Mouse (Mus musculus) heart, adult 2 months (tissue): ENCODE measurements around the gene Fam102b.

Experiments
- CTCF ChIP-seq: fragments of 200-600 bp; IDR thresholded peaks from 2 replicates; pipeline ENCODE4 v1.8.1; 2022; ENCODE audit warnings: antibody characterized with exemption, mild to moderate bottlenecking, moderate library complexity
- EP300 ChIP-seq: fragments of 200-500 bp; IDR thresholded peaks from 2 replicates; pipeline ENCODE4 v1.6.1; 2011; ENCODE audit warnings: low read depth, low read length, control low read depth; ENCODE audit not compliant: insufficient read depth
- POLR2A ChIP-seq: fragments of 200-500 bp; IDR thresholded peaks from 2 replicates; pipeline ENCODE4 v1.6.1; 2011; ENCODE audit warnings: mild to moderate bottlenecking, low read depth, low read length, control low read depth; ENCODE audit not compliant: insufficient read depth

DNA sequence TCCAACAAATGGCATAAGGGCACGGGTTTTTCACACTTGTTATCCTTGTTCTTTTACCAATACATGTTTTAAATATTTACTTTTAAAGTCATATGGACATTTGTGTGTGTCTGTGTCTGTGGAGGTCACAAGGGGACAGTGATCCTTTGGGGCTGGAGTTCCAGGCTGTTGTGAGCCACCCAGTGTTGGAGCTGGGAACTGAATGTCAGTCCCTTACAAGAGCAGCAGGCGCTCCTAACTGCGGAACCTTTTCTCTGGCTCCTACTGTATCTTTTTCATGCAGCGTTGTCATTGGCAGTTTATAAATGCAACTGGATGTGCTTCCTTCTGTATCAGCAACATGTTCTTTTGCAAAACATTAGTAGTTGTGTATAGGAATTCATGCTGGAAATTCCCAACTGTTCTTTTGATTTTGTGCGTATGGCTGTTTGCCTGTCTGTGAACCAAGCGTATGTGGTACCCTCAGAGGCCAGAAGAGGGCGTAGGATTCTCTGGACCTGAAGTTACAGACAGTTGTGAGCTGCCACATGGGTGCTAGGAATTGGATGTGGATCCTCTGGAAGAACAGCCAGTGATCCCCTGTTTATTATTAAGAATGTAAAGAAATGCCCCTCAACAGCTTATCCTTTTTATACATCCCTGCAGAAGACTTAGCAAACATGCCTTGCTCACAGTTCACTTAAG lies 62.9 kb downstream of the Fam102b start:
- peak; percentile 44 for TF ChIP-seq CTCF
- TF ChIP-seq POLR2A = no peak
- no peak for TF ChIP-seq EP300
